Mouse (Mus musculus) kidney, postnatal 0 days (tissue): ENCODE data around the gene Sdha. TPM values are rescaled to one million over a fixed set of nuclear protein-coding genes. Genes with fewer than 3 reads are reported as not detected.

Experiments
- ATAC-seq: fragments of 200-750 bp; cut with Nextera tagmentation; replicated peaks from 2 replicates; pipeline ENCODE4 v1.8.0; 2017; ENCODE audit warnings: low read depth, moderate number of reproducible peaks, moderate TSS enrichment, moderate library complexity; ENCODE audit not compliant: low FRiP score
- DNase-seq: peaks from one replicate; pipeline ENCODE4 v3.0.0-alpha.2; 2016; ENCODE audit warnings: low spot score
- H3K27ac ChIP-seq: fragments of 300-500 bp; sonication (generic); 2 replicates; pipeline ENCODE4 v1.5.1; 2014; ENCODE audit warnings: mild to moderate bottlenecking
- H3K27me3 ChIP-seq: fragments of 300-500 bp; sonication (generic); 2 replicates; pipeline ENCODE4 v1.6.1; 2014; ENCODE audit warnings: low read length, mixed read lengths; ENCODE audit not compliant: insufficient read depth
- H3K36me3 ChIP-seq: fragments of 300-500 bp; sonication (generic); 2 replicates; pipeline ENCODE4 v1.6.1; 2014; ENCODE audit warnings: low read length, mixed read lengths; ENCODE audit not compliant: insufficient read depth
- H3K4me1 ChIP-seq: fragments of 300-500 bp; sonication (generic); replicated peaks from 2 replicates; pipeline ENCODE4 v1.6.1; 2014; ENCODE audit warnings: antibody characterized with exemption, low read length, mixed read lengths; ENCODE audit not compliant: insufficient read depth
- H3K4me2 ChIP-seq: fragments of 300-500 bp; sonication (generic); 2 replicates; pipeline ENCODE4 v1.6.1; 2014; ENCODE audit warnings: mild to moderate bottlenecking, low read length, moderate library complexity, mixed read lengths
- H3K4me3 ChIP-seq: fragments of 300-500 bp; sonication (generic); replicated peaks from 2 replicates; pipeline ENCODE4 v1.5.1; 2014; ENCODE audit warnings: low read depth, low read length
- H3K9ac ChIP-seq: fragments of 300-500 bp; sonication (generic); 2 replicates; pipeline ENCODE4 v1.6.1; 2014; ENCODE audit warnings: low read depth, low read length
- H3K9me3 ChIP-seq: fragments of 300-500 bp; sonication (generic); replicated peaks from 2 replicates; pipeline ENCODE4 v1.6.1; 2016; ENCODE audit warnings: low read length, inconsistent platforms, mixed read lengths
- CTCF ChIP-seq: IDR thresholded peaks from 2 replicates; pipeline ENCODE4 v1.5.1; 2016; ENCODE audit warnings: antibody characterized with exemption, low read depth, mild to moderate bottlenecking, moderate library complexity
- WGBS: fragments of 180-500 bp; shearing (Covaris S2); extraction: QIAGEN DNeasy Blood & Tissue Kit; methylation state at CpG from one replicate; pipeline ENCODE4 v1.1.7; 2014; 5-methylcytosine and 5-hydroxymethylcytosine counted together
- polyA plus RNA-seq: library from polyadenylated mRNA; unstranded; fragments of >200 nt; fragmentation: Nextera tagmentation; extraction: Ambion mirVana; gene quantifications from 2 replicates; pipeline ENCODE4 v1.2.1, GENCODE M21; 2015

Gene Sdha
- polyA plus RNA-seq, 1 experiment from 2014 or later = 305 TPM

DNA sequence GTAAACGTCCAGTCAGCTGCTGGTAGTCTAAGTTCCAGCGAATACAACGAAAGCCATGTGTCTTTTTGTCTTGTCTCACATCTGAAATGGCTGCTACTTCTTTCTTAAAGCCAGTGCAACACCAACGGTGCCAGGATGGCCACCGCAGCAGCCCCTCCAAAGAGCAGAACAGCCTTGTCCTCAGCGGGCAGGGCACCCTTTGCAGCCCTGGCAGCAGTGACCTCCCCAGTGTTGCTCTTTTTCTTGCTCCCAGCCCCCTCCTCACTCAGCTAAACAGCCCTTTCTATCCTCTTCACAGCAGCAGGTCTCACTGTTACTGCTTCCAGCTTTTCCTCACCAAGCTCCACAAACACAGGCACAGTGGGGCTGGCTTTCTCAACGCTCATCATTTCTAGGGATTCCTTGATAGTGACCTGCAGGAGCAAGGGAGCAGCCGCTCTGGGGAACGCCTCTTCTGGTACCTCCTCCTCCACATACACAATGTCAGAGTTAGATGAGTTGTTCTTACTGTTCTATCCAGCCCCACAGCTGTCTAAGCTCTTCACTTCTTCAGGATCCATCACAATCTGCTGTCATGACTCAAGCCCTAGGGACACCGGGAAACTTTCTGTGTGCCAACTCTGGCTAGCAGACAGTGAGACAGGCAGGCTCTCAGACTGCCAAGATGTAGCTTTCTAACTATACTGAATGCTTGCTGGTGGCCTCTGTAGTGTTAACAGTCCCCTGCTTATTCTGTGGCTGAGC lies 31.6 kb upstream of the Sdha start:
- DNase-seq = peak; percentile 27
- Histone ChIP-seq H3K4me1 (0 out of 2 replicates have a peak, but pooled peaks cover 7% of the 10 kb centered on the region), H3K4me3 (no peak overlapping the region), H3K9ac (peak overlapping the region; percentile 24; the same call in 1 of the 2 replicates), H3K9me3 (no peaks in the 10 kb centered on the region), H3K4me2 (no peak overlapping the region), H3K27me3 (no peaks in the 10 kb centered on the region), H3K27ac (peak overlapping the region; percentile 70), H3K36me3 (no peaks in the 10 kb centered on the region)
- no peak; the same call in 1 of the 2 replicates for ATAC-seq
- no peak for TF ChIP-seq CTCF
- WGBS = 44% methylated on average over 10 of the region's 10 CpGs

DNA sequence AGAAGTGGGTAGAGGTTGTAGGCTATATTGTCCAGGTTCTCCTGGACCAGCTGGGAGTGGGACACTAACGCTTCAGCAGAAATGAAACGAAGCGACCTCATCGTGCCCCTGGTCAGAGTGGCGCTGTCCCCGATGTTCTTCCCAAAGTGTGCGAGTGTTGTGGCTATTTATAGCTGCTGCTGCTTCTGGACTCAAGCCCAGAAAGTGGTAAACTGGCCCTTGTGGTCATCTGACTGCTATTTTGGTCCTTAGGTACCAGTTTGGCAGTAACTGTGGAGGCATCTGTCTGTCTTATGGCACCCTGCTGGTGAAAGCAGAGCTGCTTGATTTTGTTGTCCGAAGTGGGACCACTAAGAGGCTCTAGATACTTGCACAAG lies 13.8 kb upstream of the Sdha start, which contains the start of gene Lrrc14b:
Lrrc14b (minus strand) TSS at position 147 of the 377 bp plus-strand sequence.
- Histone ChIP-seq H3K4me1 (no peaks in the 10 kb centered on the region), H3K9ac (no peak within 1 kb of the TSS), H3K27ac (no peak within 1 kb of the TSS), H3K27me3 (no peaks in the 10 kb centered on the region), H3K9me3 (no peaks in the 10 kb centered on the region), H3K4me2 (no peak within 1 kb of the TSS), H3K36me3 (peaks cover 9% of the 10 kb centered on the region; the same call in 1 of the 2 replicates), H3K4me3 (no peak within 1 kb of the TSS)
- ATAC-seq (no peak; the same call in 1 of the 2 replicates), DNase-seq (no peak)
- 53% methylated on average over 8 of the region's 8 CpGs for WGBS
- TF ChIP-seq CTCF = no peak

DNA sequence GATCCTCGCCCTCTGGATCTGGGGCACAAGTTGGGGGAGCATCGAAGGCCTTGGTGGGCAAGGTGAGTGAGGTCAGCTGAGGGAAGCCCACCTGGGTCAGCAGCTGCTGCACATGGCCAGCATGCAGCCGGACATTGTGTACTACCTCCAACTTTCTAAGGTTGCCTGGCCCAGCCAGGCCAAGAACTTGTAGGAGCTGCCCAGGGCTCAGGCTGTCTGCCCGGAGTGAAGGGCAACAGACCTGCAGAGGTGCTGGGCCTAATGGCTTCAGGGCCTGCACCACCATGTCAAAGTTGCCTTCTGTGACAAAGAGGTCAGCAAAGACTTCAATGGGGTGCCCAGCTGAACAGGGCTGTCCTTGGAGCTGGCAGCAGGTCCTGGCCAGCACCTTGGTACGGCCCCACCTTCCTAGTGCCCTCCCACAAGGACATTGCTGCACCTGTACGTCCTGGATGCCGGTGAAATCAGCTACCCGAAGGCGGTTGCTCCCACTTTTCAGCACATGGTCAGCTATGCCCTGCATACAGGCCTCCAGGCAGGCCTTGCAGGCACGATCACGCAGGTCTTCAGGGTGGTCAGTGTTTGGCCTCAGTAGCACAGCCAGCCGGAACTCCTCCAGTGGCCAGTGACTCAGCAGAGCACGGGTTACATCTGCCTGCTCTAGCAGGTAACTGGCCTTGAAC lies 13.2 kb upstream of the Sdha start:
- Histone ChIP-seq H3K4me1 (no peaks in the 10 kb centered on the region), H3K9ac (no peak overlapping the region), H3K36me3 (peaks cover 13% of the 10 kb centered on the region; the same call in 1 of the 2 replicates), H3K27me3 (no peaks in the 10 kb centered on the region), H3K4me3 (no peak overlapping the region), H3K27ac (no peak overlapping the region), H3K4me2 (no peak overlapping the region), H3K9me3 (no peaks in the 10 kb centered on the region)
- DNase-seq (no peak), ATAC-seq (peak; percentile 23; the same call in 1 of the 2 replicates)
- 87% methylated on average over 13 of the region's 13 CpGs for WGBS
- no peak for TF ChIP-seq CTCF

DNA sequence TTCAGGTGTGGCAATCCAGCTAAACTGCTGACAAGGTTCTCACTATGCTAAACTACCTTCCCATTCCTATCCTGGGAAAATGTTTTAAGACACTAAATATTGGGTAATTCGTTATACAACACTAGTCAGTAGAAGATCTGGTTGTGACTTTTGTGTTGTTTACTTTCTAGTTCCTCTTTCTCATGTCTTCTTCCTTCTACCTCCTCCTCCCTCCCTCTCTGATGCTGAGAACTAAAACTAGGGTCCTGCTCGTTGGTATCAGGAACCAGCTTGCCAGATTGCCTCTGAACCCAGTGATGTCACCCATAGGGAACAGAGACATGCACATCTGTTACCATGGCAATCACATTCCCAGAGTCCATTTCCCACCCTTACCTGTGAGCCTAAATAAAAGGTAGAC lies 12.1 kb upstream of the Sdha start:
- no peak overlapping the region for H3K4me2 ChIP-seq
- TF ChIP-seq CTCF = no peak
- no peak for ATAC-seq
- H3K4me3 ChIP-seq = no peak overlapping the region
- no peak overlapping the region for H3K9ac ChIP-seq
- peaks cover 15% of the 10 kb centered on the region; the same call in 1 of the 2 replicates for H3K36me3 ChIP-seq
- H3K4me1 ChIP-seq = no peaks in the 10 kb centered on the region
- no peaks in the 10 kb centered on the region for H3K9me3 ChIP-seq
- DNase-seq = no peak
- no peaks in the 10 kb centered on the region for H3K27me3 ChIP-seq
- H3K27ac ChIP-seq = no peak overlapping the region
- WGBS = 78% methylated on average over 2 of the region's 2 CpGs

DNA sequence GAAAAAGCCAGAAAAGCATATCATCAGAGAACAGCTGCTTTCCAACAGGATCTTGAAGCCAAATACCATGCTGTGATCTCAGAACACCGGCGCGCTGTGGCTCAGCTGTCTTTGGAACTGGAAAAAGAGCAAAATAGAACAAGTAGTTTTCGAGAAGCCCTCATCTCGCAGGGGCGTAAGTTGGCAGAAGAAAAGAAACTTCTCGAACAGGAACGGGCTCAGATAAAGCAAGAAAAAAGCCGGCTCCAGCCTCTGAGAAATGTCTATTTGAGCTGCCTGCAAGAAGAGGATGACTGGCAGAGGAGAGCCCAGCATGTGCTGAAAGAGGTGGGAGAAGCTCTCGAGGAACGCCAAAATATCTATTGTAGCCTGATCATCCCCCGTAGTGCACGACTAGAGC lies 6.4 kb upstream of the Sdha start:
- no peak for TF ChIP-seq CTCF
- whole genome bisulfite sequencing = 99% methylated on average over 13 of the region's 13 CpGs

DNA sequence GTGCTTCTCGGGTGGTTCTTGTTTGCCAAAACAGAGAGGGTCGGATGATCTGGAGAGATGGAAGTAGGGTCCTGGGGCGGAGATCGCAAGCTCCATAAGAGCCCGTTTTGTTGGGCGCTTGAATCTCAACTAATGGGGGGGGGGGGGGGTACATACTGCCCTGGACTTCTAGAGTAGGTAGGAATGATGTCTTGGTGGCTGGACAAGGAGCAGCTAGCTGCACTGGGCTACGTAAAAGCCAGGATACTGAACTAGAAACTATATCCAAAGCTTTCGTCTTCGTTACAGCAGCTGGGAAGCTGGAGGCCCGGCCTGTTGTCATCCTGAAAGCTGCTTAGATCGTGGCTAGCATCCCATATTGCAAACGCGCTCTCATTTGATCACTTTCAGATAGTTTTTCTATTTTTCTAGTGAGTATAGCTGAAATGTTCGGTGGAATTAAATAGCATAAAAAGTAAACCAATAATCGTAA lies 391 bp upstream of the Sdha start:
- no peaks in the 10 kb centered on the region for H3K9me3 ChIP-seq
- H3K4me2 ChIP-seq = peak overlapping the region; percentile 62
- WGBS = 2% methylated on average over 15 of the region's 15 CpGs
- H3K36me3 ChIP-seq = 0 out of 2 replicates have a peak, but pooled peaks cover 13% of the 10 kb centered on the region
- peaks cover 8% of the 10 kb centered on the region for H3K4me1 ChIP-seq
- DNase-seq (no peak), ATAC-seq (no peak)
- no peaks in the 10 kb centered on the region for H3K27me3 ChIP-seq
- H3K9ac ChIP-seq = peak overlapping the region; percentile 90
- H3K27ac ChIP-seq = peak overlapping the region; percentile 93
- H3K4me3 ChIP-seq = peak overlapping the region; percentile 75
- TF ChIP-seq CTCF = no peak

More for the DNA sequence above, 6.4 kb upstream of the Sdha start:
- no peaks in the 10 kb centered on the region for H3K9me3 ChIP-seq
- H3K4me3 ChIP-seq = no peak overlapping the region
- H3K27ac ChIP-seq = no peak overlapping the region
- no peak overlapping the region for H3K4me2 ChIP-seq
- DNase-seq (no peak), ATAC-seq (no peak)
- H3K36me3 ChIP-seq = peaks cover 35% of the 10 kb centered on the region; the same call in 1 of the 2 replicates
- H3K4me1 ChIP-seq = no peaks in the 10 kb centered on the region
- no peaks in the 10 kb centered on the region for H3K27me3 ChIP-seq
- H3K9ac ChIP-seq = no peak overlapping the region
